Mouse (Mus musculus) olfactory bulb, adult 2 months (tissue): ENCODE measurements around the gene Lipi.

Experiments
- CTCF ChIP-seq: fragments of 200-500 bp; IDR thresholded peaks from 2 replicates; pipeline ENCODE4 v1.5.1; 2012; ENCODE audit warnings: low read depth, mild to moderate bottlenecking, low read length, moderate library complexity; ENCODE audit not compliant: insufficient read depth
- POLR2A ChIP-seq: fragments of 200-500 bp; IDR thresholded peaks from 2 replicates; pipeline ENCODE4 v1.6.1; 2012; ENCODE audit warnings: mild to moderate bottlenecking, low read depth, low read length, moderate library complexity; ENCODE audit not compliant: insufficient read depth

GRCm38 (mm10) chr16:75537784-75538565 is 47.9 kb downstream of the Lipi start:
- TF ChIP-seq CTCF (no peak), POLR2A (no peak)
